Mouse (Mus musculus): ENCODE data around the gene Plcb4. TPM values are rescaled to one million over a fixed set of nuclear protein-coding genes. Genes with fewer than 3 reads are reported as not detected.

The Plcb4 gene
- polyA plus RNA-seq, 1 experiment from 2014 or later: 24.1 TPM

DNA sequence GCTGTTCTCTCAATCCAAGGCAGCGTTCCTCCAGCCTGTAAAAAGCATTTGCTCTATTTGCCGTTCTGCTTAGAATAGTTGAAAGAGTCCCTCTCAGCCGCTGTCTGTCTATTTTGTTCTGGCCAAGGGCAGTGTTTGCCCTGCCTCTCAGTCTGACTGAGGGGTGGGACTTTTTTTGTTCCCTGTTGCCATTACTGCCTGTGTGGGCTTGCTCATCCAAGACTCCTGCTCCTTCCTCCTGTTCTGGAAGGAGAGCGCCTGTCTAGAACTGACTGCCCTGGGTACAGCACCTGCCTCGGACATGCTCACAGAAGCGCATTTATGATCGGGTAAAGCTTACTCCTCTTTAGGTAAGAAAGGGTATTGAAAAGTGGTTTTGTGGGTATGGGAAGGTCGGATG, 105.9 kb downstream of the Plcb4 start:
- no peak overlapping the region for H3K27ac ChIP-seq (ENCODE audit: low read depth, low read length)
- no peak overlapping the region for H3K4me2 ChIP-seq (ENCODE audit: low read depth, low read length, severe bottlenecking)
- WGBS: 41% methylated on average over 8 of the region's 8 CpGs
- H3K27me3 ChIP-seq (ENCODE audit: control insufficient read depth, insufficient read depth, low read length): no peaks in the 10 kb centered on the region
- ATAC-seq (replicated peaks; ENCODE audit: low FRiP score) (0 out of 2 replicates have a peak, but pooled peaks have one; percentile 31), DNase-seq (ENCODE audit: low spot score) (no peak)
- H3K36me3 ChIP-seq (ENCODE audit: control insufficient read depth, insufficient read depth, low read length): no peaks in the 10 kb centered on the region
- no peak overlapping the region for H3K9ac ChIP-seq (ENCODE audit: low read length)
- no peaks in the 10 kb centered on the region for H3K4me1 ChIP-seq (replicated peaks; ENCODE audit: control insufficient read depth, insufficient read depth, low read length)
- H3K4me3 ChIP-seq (ENCODE audit: low read depth, low read length): no peak overlapping the region
- no peaks in the 10 kb centered on the region for H3K9me3 ChIP-seq (ENCODE audit: control insufficient read depth, low read length)

DNA sequence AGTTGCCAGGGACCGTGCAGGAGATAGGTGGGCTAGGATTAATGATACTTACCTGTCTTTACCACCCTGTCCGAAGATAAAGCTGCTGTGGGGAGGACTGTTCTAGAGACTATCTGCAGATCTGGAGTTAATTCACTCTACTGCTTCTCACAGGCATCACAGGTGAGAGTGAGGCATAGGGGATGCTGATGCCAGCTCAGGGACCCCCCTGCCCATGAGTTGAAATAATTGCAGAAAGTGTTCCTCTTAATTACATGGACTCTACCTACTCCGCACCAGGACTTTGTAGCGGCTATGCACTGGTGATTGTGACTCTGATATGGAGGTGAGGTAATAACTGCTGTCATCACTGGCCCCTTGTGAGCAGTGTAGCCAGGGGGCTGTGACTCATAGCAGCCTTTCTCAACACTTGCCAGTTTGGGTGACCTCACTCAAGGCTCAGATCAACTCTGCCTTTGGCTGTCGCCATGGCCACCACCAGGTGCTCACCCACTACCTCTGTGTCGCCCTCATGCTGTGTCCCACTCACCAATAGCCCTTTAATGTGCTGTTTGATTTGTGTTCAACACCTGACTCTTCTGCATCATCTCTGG, 107.8 kb downstream of the Plcb4 start:
- Histone ChIP-seq H3K27ac (ENCODE audit: low read depth, low read length) (no peak overlapping the region), H3K4me3 (ENCODE audit: low read depth, low read length) (no peak overlapping the region), H3K27me3 (ENCODE audit: control insufficient read depth, insufficient read depth, low read length) (no peaks in the 10 kb centered on the region), H3K9me3 (ENCODE audit: control insufficient read depth, low read length) (no peaks in the 10 kb centered on the region), H3K36me3 (ENCODE audit: control insufficient read depth, insufficient read depth, low read length) (no peaks in the 10 kb centered on the region), H3K4me2 (ENCODE audit: low read depth, low read length, severe bottlenecking) (no peak overlapping the region), H3K9ac (ENCODE audit: low read length) (no peak overlapping the region), H3K4me1 (replicated peaks; ENCODE audit: control insufficient read depth, insufficient read depth, low read length) (no peaks in the 10 kb centered on the region)
- 93% methylated on average over 6 of the region's 6 CpGs for WGBS
- DNase-seq (ENCODE audit: low spot score) (no peak), ATAC-seq (replicated peaks; ENCODE audit: low FRiP score) (0 out of 2 replicates have a peak, but pooled peaks have one; percentile 43)

DNA sequence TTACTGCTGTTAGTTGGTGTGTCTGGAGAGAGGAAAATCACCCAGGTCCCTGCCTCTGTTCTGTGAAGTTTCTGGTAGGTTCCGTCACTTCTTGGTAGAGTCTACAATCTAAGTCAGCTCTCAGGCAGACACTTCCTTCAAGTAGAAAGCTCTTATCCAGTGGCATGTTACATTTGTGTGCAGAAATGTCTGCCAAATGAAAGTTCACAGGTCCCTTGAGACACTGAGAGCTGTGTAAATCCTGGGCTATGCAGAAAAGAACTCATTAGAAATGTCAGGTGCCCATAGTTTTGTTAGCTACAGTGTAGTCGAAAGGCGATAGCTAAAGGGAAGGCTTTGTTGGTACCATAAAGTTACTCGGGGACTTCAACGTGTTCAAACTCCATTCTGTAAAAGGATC, 108.7 kb downstream of the Plcb4 start:
- no peak for ATAC-seq (replicated peaks; ENCODE audit: low FRiP score)
- no peaks in the 10 kb centered on the region for H3K27me3 ChIP-seq (ENCODE audit: control insufficient read depth, insufficient read depth, low read length)
- H3K4me1 ChIP-seq (replicated peaks; ENCODE audit: control insufficient read depth, insufficient read depth, low read length): no peaks in the 10 kb centered on the region
- no peak for DNase-seq (ENCODE audit: low spot score)
- no peak overlapping the region for H3K4me2 ChIP-seq (ENCODE audit: low read depth, low read length, severe bottlenecking)
- no peak overlapping the region for H3K27ac ChIP-seq (ENCODE audit: low read depth, low read length)
- WGBS: 79% methylated on average over 5 of the region's 5 CpGs
- no peaks in the 10 kb centered on the region for H3K9me3 ChIP-seq (ENCODE audit: control insufficient read depth, low read length)
- no peak overlapping the region for H3K9ac ChIP-seq (ENCODE audit: low read length)
- H3K36me3 ChIP-seq (ENCODE audit: control insufficient read depth, insufficient read depth, low read length): no peaks in the 10 kb centered on the region
- no peak overlapping the region for H3K4me3 ChIP-seq (ENCODE audit: low read depth, low read length)

GRCm38 (mm10) chr2:135769701-135770100, 110.9 kb downstream of the Plcb4 start:
- H3K4me3 ChIP-seq (ENCODE audit: low read depth, low read length): no peak overlapping the region
- no peak for ATAC-seq (replicated peaks; ENCODE audit: low FRiP score)
- H3K9me3 ChIP-seq (ENCODE audit: control insufficient read depth, low read length): no peaks in the 10 kb centered on the region
- H3K36me3 ChIP-seq (ENCODE audit: control insufficient read depth, insufficient read depth, low read length): no peaks in the 10 kb centered on the region
- H3K9ac ChIP-seq (ENCODE audit: low read length): no peak overlapping the region
- no peak for DNase-seq (ENCODE audit: low spot score)
- 95% methylated on average over 8 of the region's 8 CpGs for WGBS
- no peak overlapping the region for H3K4me2 ChIP-seq (ENCODE audit: low read depth, low read length, severe bottlenecking)
- H3K4me1 ChIP-seq (replicated peaks; ENCODE audit: control insufficient read depth, insufficient read depth, low read length): no peaks in the 10 kb centered on the region
- no peaks in the 10 kb centered on the region for H3K27me3 ChIP-seq (ENCODE audit: control insufficient read depth, insufficient read depth, low read length)
- H3K27ac ChIP-seq (ENCODE audit: low read depth, low read length): no peak overlapping the region

- Histone ChIP-seq H3K4me3 (ENCODE audit: low read depth, low read length) (no peak overlapping the region), H3K27ac (ENCODE audit: low read depth, low read length) (no peak overlapping the region), H3K9me3 (ENCODE audit: control insufficient read depth, low read length) (no peaks in the 10 kb centered on the region), H3K27me3 (ENCODE audit: control insufficient read depth, insufficient read depth, low read length) (no peaks in the 10 kb centered on the region), H3K36me3 (ENCODE audit: control insufficient read depth, insufficient read depth, low read length) (no peaks in the 10 kb centered on the region), H3K4me2 (ENCODE audit: low read depth, low read length, severe bottlenecking) (no peak overlapping the region), H3K9ac (ENCODE audit: low read length) (no peak overlapping the region), H3K4me1 (replicated peaks; ENCODE audit: control insufficient read depth, insufficient read depth, low read length) (no peaks in the 10 kb centered on the region)
- WGBS: 93% methylated on average over 9 of the region's 9 CpGs
- ATAC-seq (replicated peaks; ENCODE audit: low FRiP score) (no peak), DNase-seq (ENCODE audit: low spot score) (no peak)
Measured at GRCm38 (mm10) chr2:135770226-135770625, 111.4 kb downstream of the Plcb4 start.

DNA sequence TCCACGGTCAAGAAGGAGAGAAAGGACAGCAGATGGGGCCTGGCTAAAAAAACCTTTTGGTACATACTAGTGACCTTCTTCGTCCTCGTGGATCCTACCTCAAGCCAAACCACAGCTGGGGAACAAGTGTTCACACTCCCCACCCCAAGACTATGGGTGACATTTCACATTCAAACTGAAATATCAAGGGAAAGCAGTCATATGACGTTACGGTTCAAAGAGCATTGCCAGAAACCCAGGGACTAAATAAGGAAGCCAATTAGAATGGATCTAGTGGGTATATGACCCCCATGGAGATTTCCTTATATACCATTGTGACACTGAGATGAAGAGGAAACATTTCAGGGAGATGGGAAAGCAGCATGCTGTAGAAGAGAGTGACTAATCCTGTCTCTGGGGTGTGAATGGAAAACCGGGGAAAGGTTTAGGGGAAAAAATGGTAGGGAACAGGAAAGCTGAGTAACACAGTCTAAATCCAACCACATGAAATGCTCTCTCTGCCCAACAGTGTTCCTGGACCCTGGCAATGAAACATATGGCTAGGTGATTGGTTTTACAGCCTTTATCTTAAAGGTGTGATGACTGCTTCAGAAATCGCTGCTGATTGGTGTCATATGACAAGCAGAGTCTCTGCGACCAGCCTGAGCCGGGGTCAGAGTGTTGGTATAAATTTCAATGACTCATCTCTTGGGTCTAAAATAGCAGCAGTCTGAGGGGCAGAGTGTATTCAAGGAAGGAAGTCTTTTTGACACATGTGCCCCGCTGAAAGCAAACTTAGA, 114.6 kb downstream of the Plcb4 start:
- ATAC-seq (replicated peaks; ENCODE audit: low FRiP score): no peak
- DNase-seq (ENCODE audit: low spot score): no peak
- 74% methylated on average over 10 of the region's 10 CpGs for WGBS

DNA sequence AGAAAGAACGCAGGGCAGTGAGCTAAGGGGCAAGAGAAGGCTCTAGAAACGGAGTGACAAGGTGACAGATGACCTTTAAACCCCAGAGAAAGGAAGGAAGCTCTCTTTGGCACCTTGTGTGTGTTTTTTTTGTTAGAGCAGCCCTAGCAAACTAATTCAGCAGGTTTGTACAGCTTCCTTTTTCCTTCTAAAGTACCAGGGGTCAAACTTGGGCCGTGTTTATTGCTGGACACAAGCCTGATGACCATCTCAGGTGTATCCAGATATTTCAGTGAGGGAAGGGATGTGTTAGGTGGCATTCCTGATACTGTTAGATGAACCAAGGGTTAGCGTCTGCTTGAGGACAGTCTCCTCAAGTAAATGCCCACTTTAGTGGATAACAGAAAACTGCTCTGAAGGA, 116.2 kb downstream of the Plcb4 start:
- Histone ChIP-seq H3K9ac (ENCODE audit: low read length) (no peak overlapping the region), H3K27me3 (ENCODE audit: control insufficient read depth, insufficient read depth, low read length) (no peaks in the 10 kb centered on the region), H3K4me2 (ENCODE audit: low read depth, low read length, severe bottlenecking) (no peak overlapping the region), H3K27ac (ENCODE audit: low read depth, low read length) (no peak overlapping the region), H3K9me3 (ENCODE audit: control insufficient read depth, low read length) (no peaks in the 10 kb centered on the region), H3K36me3 (ENCODE audit: control insufficient read depth, insufficient read depth, low read length) (no peaks in the 10 kb centered on the region), H3K4me3 (ENCODE audit: low read depth, low read length) (no peak overlapping the region), H3K4me1 (replicated peaks; ENCODE audit: control insufficient read depth, insufficient read depth, low read length) (no peaks in the 10 kb centered on the region)
- no peak for ATAC-seq (replicated peaks; ENCODE audit: low FRiP score)
- WGBS: 91% methylated on average over 4 of the region's 4 CpGs
- DNase-seq (ENCODE audit: low spot score): no peak

More for the DNA sequence above, 114.6 kb downstream of the Plcb4 start:
- Histone ChIP-seq H3K27ac (ENCODE audit: low read depth, low read length) (no peak overlapping the region), H3K36me3 (ENCODE audit: control insufficient read depth, insufficient read depth, low read length) (no peaks in the 10 kb centered on the region), H3K4me1 (replicated peaks; ENCODE audit: control insufficient read depth, insufficient read depth, low read length) (no peaks in the 10 kb centered on the region), H3K9ac (ENCODE audit: low read length) (no peak overlapping the region), H3K4me3 (ENCODE audit: low read depth, low read length) (no peak overlapping the region), H3K27me3 (ENCODE audit: control insufficient read depth, insufficient read depth, low read length) (no peaks in the 10 kb centered on the region), H3K9me3 (ENCODE audit: control insufficient read depth, low read length) (no peaks in the 10 kb centered on the region), H3K4me2 (ENCODE audit: low read depth, low read length, severe bottlenecking) (no peak overlapping the region)

DNA sequence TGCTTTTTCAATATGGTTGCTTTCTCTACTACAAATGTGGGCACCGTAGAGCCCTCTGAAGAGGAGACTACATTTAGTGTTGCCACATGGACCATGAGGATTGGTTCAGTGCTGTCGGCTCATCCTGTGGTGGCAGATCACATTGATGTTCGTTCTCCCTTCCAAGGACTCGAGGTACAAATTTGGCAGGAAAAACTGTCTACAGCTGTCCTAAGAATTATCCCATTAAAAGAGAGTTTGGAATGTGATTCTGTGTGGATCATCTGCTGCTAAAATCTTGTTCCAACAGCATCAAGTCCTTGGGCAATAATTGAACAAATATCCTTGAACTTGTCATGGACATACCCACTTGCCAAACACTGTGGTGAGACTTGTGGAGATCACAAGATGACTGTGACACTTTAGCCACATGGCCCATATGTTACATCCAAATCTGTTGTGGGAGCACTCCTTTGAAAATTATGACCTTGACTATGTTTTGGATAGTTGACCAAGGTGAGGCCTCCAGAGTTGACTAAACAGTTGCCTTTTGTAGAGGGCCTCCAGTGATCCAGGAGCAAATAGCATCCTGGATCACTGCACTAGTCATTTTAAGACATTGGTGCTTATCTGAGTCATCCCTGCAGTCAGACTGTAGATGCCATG, 117.4 kb downstream of the Plcb4 start:
- ATAC-seq (replicated peaks; ENCODE audit: low FRiP score): no peak
- H3K9me3 ChIP-seq (ENCODE audit: control insufficient read depth, low read length): no peaks in the 10 kb centered on the region
- H3K27me3 ChIP-seq (ENCODE audit: control insufficient read depth, insufficient read depth, low read length): no peaks in the 10 kb centered on the region
- H3K4me1 ChIP-seq (replicated peaks; ENCODE audit: control insufficient read depth, insufficient read depth, low read length): no peaks in the 10 kb centered on the region
- no peak overlapping the region for H3K27ac ChIP-seq (ENCODE audit: low read depth, low read length)
- DNase-seq (ENCODE audit: low spot score): no peak
- no peak overlapping the region for H3K9ac ChIP-seq (ENCODE audit: low read length)
- WGBS: 91% methylated on average over 4 of the region's 4 CpGs
- no peak overlapping the region for H3K4me2 ChIP-seq (ENCODE audit: low read depth, low read length, severe bottlenecking)
- H3K4me3 ChIP-seq (ENCODE audit: low read depth, low read length): no peak overlapping the region
- no peaks in the 10 kb centered on the region for H3K36me3 ChIP-seq (ENCODE audit: control insufficient read depth, insufficient read depth, low read length)

Data from forebrain, embryonic 11.5 days (tissue).